Mouse (Mus musculus): ENCODE data around the gene Cxcl2. TPM values are rescaled to one million over a fixed set of nuclear protein-coding genes. Genes with fewer than 3 reads are reported as not detected.

Cxcl2 gene
- 0.69 and 1.6 TPM in 2 replicates for polyA plus RNA-seq (2012; rRNA removed; ENCODE audit: low replicate concordance)

GRCm38 (mm10) chr5:90903339-90904020 lies at the start of gene Cxcl2:
Cxcl2 (plus strand) TSS chr5:90903871.

DNA sequence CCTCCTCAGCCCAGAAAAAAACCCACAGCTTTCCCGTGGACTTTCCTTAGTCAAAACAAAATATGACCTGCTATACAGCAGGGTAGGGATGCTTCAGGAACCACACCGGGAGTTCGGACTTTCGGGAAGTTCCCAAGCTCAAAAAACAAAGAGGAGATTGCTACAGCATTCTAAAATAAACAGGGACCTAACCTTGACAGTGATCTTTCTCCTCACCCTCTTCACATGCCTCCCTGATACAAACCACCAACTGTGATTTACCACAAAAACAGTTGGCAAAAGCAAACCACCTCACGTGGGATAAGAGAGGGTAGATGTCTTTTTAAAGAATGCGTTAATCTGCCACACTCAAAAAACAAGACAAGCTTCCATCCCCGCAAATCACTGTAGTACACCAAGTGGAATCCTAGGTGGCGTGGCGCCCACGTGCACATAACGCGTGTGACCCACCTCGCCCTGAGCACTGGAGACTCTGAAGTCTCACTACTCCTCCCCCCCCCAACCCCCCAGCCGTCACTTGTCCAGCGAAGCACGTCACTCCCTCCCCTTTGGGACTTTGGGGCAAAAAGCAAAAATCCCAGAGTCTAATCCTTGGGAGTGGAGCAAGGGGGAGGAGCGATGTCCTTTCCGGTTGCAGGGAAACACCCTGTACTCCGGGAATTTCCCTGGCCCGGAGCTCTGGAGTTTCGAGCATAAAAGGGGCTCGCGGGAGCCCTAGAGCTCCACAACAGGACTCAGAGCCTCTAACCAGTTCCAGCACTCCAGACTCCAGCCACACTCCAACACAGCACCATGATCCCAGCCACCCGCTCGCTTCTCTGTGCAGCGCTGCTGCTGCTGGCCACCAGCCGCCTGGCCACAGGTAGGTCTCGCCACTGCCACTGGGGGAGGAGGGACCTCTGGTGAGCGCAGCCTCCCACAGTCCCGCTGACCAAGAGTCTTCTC lies 12.9 kb upstream of the Cxcl2 start, which contains the start of gene Cxcl1:
Gene Cxcl1, plus strand, starts transcription at position 723 of the 945 bp plus-strand sequence.

GRCm38 (mm10) chr5:90930971-90931851 lies 27.5 kb downstream of the Cxcl2 start, which contains the start of gene Mthfd2l:
Mthfd2l (plus strand) TSS chr5:90931117.

Other genes with a start within 250 kb of the Cxcl2 start
- 0.11 and 0.18 TPM in 2 replicates for gene Cxcl5, start 144.5 kb upstream of the Cxcl2 start, polyA plus RNA-seq (2012; rRNA removed; ENCODE audit: low replicate concordance)
- 0.96 and 1.8 TPM in 2 replicates for gene Ppbp, start 135.4 kb upstream of the Cxcl2 start, polyA plus RNA-seq (2012; rRNA removed; ENCODE audit: low replicate concordance)
- gene Pf4, start 131.4 kb upstream of the Cxcl2 start, polyA plus RNA-seq (2012; rRNA removed; ENCODE audit: low replicate concordance), result 99.0 and 112 TPM in 2 replicates
- gene Cxcl3, start 117.8 kb upstream of the Cxcl2 start, polyA plus RNA-seq (2012; rRNA removed; ENCODE audit: low replicate concordance), result not detected in 2 replicates
- 2.2 and 6.9 TPM in 2 replicates for gene Cxcl15, start 109.3 kb upstream of the Cxcl2 start, polyA plus RNA-seq (2012; rRNA removed; ENCODE audit: low replicate concordance)
- 4.5 and 6.4 TPM in 2 replicates for gene Cxcl1, start 12.6 kb upstream of the Cxcl2 start, polyA plus RNA-seq (2012; rRNA removed; ENCODE audit: low replicate concordance)
- 20.2 and 59.8 TPM in 2 replicates for gene Mthfd2l, start 27.2 kb downstream of the Cxcl2 start, polyA plus RNA-seq (2012; rRNA removed; ENCODE audit: low replicate concordance)
- 0.16 TPM in 1 of 2 replicates, not detected in the other for gene Epgn, start 123.6 kb downstream of the Cxcl2 start, polyA plus RNA-seq (2012; rRNA removed; ENCODE audit: low replicate concordance)
- 0.14 TPM in 1 of 2 replicates, not detected in the other for gene Ereg, start 170.8 kb downstream of the Cxcl2 start, polyA plus RNA-seq (2012; rRNA removed; ENCODE audit: low replicate concordance)
- 82.1 and 252 TPM in 2 replicates for gene Areg, start 235.7 kb downstream of the Cxcl2 start, polyA plus RNA-seq (2012; rRNA removed; ENCODE audit: low replicate concordance)

All from mammary gland, adult 2 months (tissue).